Mouse (Mus musculus) 3T3-L1 (cell line): ENCODE measurements at regions not wholly inside any gene's neighbourhood (a gene's known extent, or its start where the extent isn't known, plus 50 kb on each side); places are given as distances from the start of the nearest gene placed in this dataset.
A peak's percentile ranks its signal among the peaks of the same experiment; 100 is the strongest.

Experiments used
- DNase-seq: peaks from one replicate; pipeline ENCODE4 v3.0.0-alpha.2; 2015; ENCODE audit warnings: low read depth, low spot score

GRCm38 (mm10) chr11:109039792-109040518 is 104.2 kb downstream of the E030025P04Rik start:
- DNase-seq = no peak

- no peak for DNase-seq
These were observed 104.9 kb downstream of the E030025P04Rik start for GRCm38 (mm10) chr11:109039060-109039791.

- no peak for DNase-seq
These were observed 106.0 kb downstream of the E030025P04Rik start for GRCm38 (mm10) chr11:109038136-109038535.

- no peak for DNase-seq
These were observed 109.6 kb downstream of the E030025P04Rik start for GRCm38 (mm10) chr11:109034596-109034995.

GRCm38 (mm10) chr11:109034072-109034471 is 110.1 kb downstream of the E030025P04Rik start:
- no peak for DNase-seq

GRCm38 (mm10) chr11:109032729-109033128 is 111.4 kb downstream of the E030025P04Rik start:
- no peak for DNase-seq

GRCm38 (mm10) chr11:109030486-109030885 is 110.3 kb downstream of the Axin2 start:
- DNase-seq = peak; percentile 25

- DNase-seq = no peak
These were observed 109.7 kb downstream of the Axin2 start for GRCm38 (mm10) chr11:109029894-109030293.

GRCm38 (mm10) chr11:109014806-109015205 is 94.7 kb downstream of the Axin2 start:
- DNase-seq = no peak

GRCm38 (mm10) chr11:109011161-109011560 is 91.0 kb downstream of the Axin2 start:
- DNase-seq = no peak

- DNase-seq = no peak
These were observed 88.7 kb downstream of the Axin2 start for GRCm38 (mm10) chr11:109008872-109009271.

GRCm38 (mm10) chr11:109005681-109006080 is 85.5 kb downstream of the Axin2 start:
- DNase-seq = no peak
